ENCODE assay signal across 7 mouse cellular contexts in the genomic region with DNA sequence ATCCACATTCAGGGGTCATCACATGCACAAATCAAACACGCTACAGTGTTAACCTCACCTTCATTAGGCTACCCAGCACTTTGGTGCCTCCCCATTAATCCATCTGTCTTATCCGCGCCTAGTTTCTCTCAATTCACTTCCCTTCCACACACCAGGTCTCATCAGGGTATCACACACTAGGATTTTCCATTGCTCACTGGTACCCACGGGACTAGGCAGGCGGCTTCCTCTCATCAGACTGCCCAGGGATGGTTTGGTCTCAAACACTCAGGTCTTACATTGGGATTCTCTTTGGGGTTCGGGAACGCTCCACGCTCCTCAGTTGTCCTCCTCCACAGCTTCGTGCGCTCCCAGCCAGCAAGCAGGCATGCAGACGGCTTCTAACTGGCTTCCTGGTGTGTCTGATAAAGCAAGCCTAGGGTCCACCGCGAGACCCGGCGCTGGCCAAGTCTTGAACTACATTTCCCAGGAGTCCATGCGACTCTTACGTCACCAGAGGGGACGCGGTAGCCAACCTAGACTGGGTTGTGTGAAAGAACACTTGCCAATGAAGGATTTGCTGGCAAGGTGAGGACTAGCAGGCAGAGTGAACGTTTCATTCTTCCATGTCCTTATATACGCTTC. TPM values are rescaled to one million over a fixed set of nuclear protein-coding genes. Genes with fewer than 3 reads are reported as not detected.
DNase-seq lines count a peak whose midpoint lies in the region; ATAC-seq lines count a peak whose summit lies in the region.

A gene (minus strand): TSS at position 451 of the 624 bp plus-strand sequence.

- H3K9ac ChIP-seq in intestine, embryonic 15.5 days = peak within 1 kb of the TSS; percentile 47

- H3K4me3 ChIP-seq in intestine, embryonic 15.5 days (replicated peaks) = peak within 1 kb of the TSS; percentile 54
- peak within 1 kb of the TSS; percentile 67 for H3K4me3 ChIP-seq in midbrain, embryonic 10.5 days

- no peaks in the 10 kb centered on the region for H3K4me1 ChIP-seq in intestine, embryonic 15.5 days (replicated peaks)
- H3K4me1 ChIP-seq in midbrain, embryonic 10.5 days = peaks cover 10% of the 10 kb centered on the region

- DNase-seq in adrenal gland, adult 2 months = peak; percentile 84
- peak; percentile 85 for DNase-seq in embryo, embryonic 11.5 days (ENCODE audit: low read depth, low spot score)
- peak; percentile 62 to 67 for DNase-seq in gastrocnemius, postnatal 36 days
- DNase-seq in left cerebral cortex, postnatal 25 days (ENCODE audit: low spot score in 2 of 2) = peak; percentile 90 to 96
- peak; percentile 85 for DNase-seq in midbrain, embryonic 10.5 days (ENCODE audit: low spot score)
- DNase-seq in skeletal muscle tissue, adult 2 months (ENCODE audit: low read depth, low spot score) = peak; percentile 55

- H3K4me2 ChIP-seq in intestine, embryonic 15.5 days (replicated peaks) = peak within 1 kb of the TSS; percentile 66

- 1% methylated on average over 21 of the region's 21 CpGs for WGBS in intestine, embryonic 15.5 days
- 2% methylated on average over 21 of the region's 21 CpGs for WGBS in midbrain, embryonic 10.5 days

- intact Hi-C loops in gastrocnemius, postnatal 36 days (cut with DNase I) = no loop called here
- intact Hi-C loops in left cerebral cortex, postnatal 25 days (cut with DNase I) = no loop called here

- no peaks in the 10 kb centered on the region for H3K36me3 ChIP-seq in intestine, embryonic 15.5 days
- peaks cover 33% of the 10 kb centered on the region for H3K36me3 ChIP-seq in midbrain, embryonic 10.5 days

- peak; percentile 97 for ATAC-seq in intestine, embryonic 15.5 days

- H3K27me3 ChIP-seq in intestine, embryonic 15.5 days (replicated peaks) = no peaks in the 10 kb centered on the region
- no peaks in the 10 kb centered on the region for H3K27me3 ChIP-seq in midbrain, embryonic 10.5 days (ENCODE audit: low read depth, poor library complexity, severe bottlenecking)

- no peak within 1 kb of the TSS for H3K27ac ChIP-seq in intestine, embryonic 15.5 days
- H3K27ac ChIP-seq in midbrain, embryonic 10.5 days (replicated peaks) = peak within 1 kb of the TSS; percentile 86

- H3K9me3 ChIP-seq in intestine, embryonic 15.5 days = no peaks in the 10 kb centered on the region
- H3K9me3 ChIP-seq in midbrain, embryonic 10.5 days (replicated peaks) = peaks cover 6% of the 10 kb centered on the region; the same call in 1 of the 2 replicates

RNA-seq across cellular contexts. Expression of the gene that starts here (rescaled TPM):
- 1 to 10 TPM in 1 of 2 experiments, under 1 TPM in 1; 0.61 to 1.0 TPM for total RNA-seq in adrenal gland, adult 2 months (2021)
- 0.03 and 0.15 TPM in 2 replicates for polyA plus RNA-seq in adrenal gland, adult 2 months (2012; rRNA removed)
- 1 to 10 TPM; 1.2 to 1.9 TPM for total RNA-seq in gastrocnemius, postnatal 36 days (2021)
- 3.3 and 4.0 TPM in 2 replicates for polyA plus RNA-seq in intestine, embryonic 15.5 days (2015; fragmentation: Nextera tagmentation; extraction: Ambion mirVana)
- total RNA-seq in left cerebral cortex, postnatal 25 days (2021) = 10 to 100 TPM; 18.6 to 25.6 TPM
- 9.7 and 10.3 TPM in 2 replicates for polyA plus RNA-seq in midbrain, embryonic 10.5 days (2016; fragmentation: Nextera tagmentation; extraction: Ambion mirVana)

Comparison
In these comparisons a context has a peak if more than half of its experiments do, and no peak if none do; other contexts are left out.
1. RNA of the gene that starts here (total RNA-seq): 18.6 to 25.6 TPM in left cerebral cortex, postnatal 25 days; 1.2 to 1.9 TPM in gastrocnemius, postnatal 36 days and 0.61 to 1.0 TPM in adrenal gland, adult 2 months; every median in the first group is over 4 times any median in the second.
2. Peak in every context shown above with its lines, with median percentiles within 50 percentile points of each other: DNase-seq.